ENCODE assay signal across 11 mouse cellular contexts in the genomic region with DNA sequence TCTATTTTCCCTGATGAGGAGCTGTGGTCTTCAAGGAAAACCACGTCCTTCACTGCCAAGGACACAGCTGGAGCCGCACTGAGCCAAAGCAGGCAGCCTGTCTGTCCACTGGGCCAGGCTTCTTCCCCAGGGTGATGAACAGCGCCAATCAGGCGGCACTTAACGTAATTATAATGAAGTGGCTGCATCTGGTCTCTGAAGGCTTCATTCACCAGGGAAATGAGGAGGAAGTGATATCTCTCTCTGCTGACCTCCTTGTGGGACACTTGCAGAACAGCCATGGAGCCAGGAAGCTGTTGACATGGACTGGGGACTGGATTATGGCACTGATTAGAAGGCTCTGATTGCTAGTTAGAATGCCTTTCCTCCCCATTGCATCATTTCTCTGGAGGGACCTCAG.
A peak's percentile ranks its signal among the peaks of the same experiment; 100 is the strongest.
DNase-seq lines count a peak whose midpoint lies in the region; ATAC-seq and TF ChIP-seq lines count a peak whose summit lies in the region.
"Had no signal": no experiment of that assay in that cellular context is flagged by ENCODE, and none has a peak within 500 bp of the region (broad histone marks: within the 10 kb centered on the region; RNA-seq: fewer than 3 reads in every experiment).

No protein-coding gene starts in this region.

- intact Hi-C loops in heart, postnatal 36 days (cut with DNase I): no loop called here

- H3K27me3 ChIP-seq in forebrain, postnatal 0 days (ENCODE audit: insufficient read depth, low read length): no peaks in the 10 kb centered on the region
- no peaks in the 10 kb centered on the region for H3K27me3 ChIP-seq in forebrain, embryonic 11.5 days (ENCODE audit: control insufficient read depth, insufficient read depth, low read length)
- no peaks in the 10 kb centered on the region for H3K27me3 ChIP-seq in embryonic facial prominence, embryonic 11.5 days (ENCODE audit: control insufficient read depth, insufficient read depth, low read length)
- no peaks in the 10 kb centered on the region for H3K27me3 ChIP-seq in kidney, embryonic 15.5 days
- H3K27me3 ChIP-seq: midbrain, embryonic 12.5 days had no signal

- 63% methylated on average over 5 of the region's 5 CpGs for WGBS in forebrain, postnatal 0 days
- 62% methylated on average over 5 of the region's 5 CpGs for WGBS in forebrain, embryonic 11.5 days
- 66% methylated on average over 5 of the region's 5 CpGs for whole genome bisulfite sequencing in embryonic facial prominence, embryonic 11.5 days
- 70% methylated on average over 5 of the region's 5 CpGs for WGBS in kidney, embryonic 15.5 days

- DNase-seq in forebrain, postnatal 0 days: no peak
- DNase-seq in forebrain, embryonic 11.5 days (ENCODE audit: low spot score): no peak
- peak; percentile 90 for DNase-seq in MN1 (ENCODE audit: low spot score)
- DNase-seq in embryonic facial prominence, embryonic 11.5 days (ENCODE audit: low spot score): no peak
- DNase-seq in heart, postnatal 36 days: peak; percentile 28 to 32
- no peak for DNase-seq in c-Kit-positive CD71-positive TER-119-positive erythroid progenitor cells, embryonic 14.5 days (ENCODE audit: low spot score)
- DNase-seq: right cerebral cortex, postnatal 25 days; thymus, postnatal 25 days had no signal

- no peak overlapping the region for H3K27ac ChIP-seq in forebrain, postnatal 0 days (ENCODE audit: low read depth, low read length)
- H3K27ac ChIP-seq in forebrain, embryonic 11.5 days (ENCODE audit: low read depth, low read length): no peak overlapping the region
- H3K27ac ChIP-seq in embryonic facial prominence, embryonic 11.5 days (replicated peaks; ENCODE audit: low read depth, low read length): no peak overlapping the region
- no peak overlapping the region for H3K27ac ChIP-seq in kidney, embryonic 15.5 days
- H3K27ac ChIP-seq: midbrain, embryonic 12.5 days had no signal

- no peaks in the 10 kb centered on the region for H3K4me1 ChIP-seq in forebrain, postnatal 0 days (ENCODE audit: insufficient read depth)
- no peaks in the 10 kb centered on the region for H3K4me1 ChIP-seq in forebrain, embryonic 11.5 days (replicated peaks; ENCODE audit: control insufficient read depth, insufficient read depth, low read length)
- H3K4me1 ChIP-seq in embryonic facial prominence, embryonic 11.5 days (ENCODE audit: control insufficient read depth, insufficient read depth, low read length): no peaks in the 10 kb centered on the region; the same call in 1 of the 2 replicates
- H3K4me1 ChIP-seq in kidney, embryonic 15.5 days: no peaks in the 10 kb centered on the region
- H3K4me1 ChIP-seq: midbrain, embryonic 12.5 days had no signal

- H3K4me2 ChIP-seq in forebrain, postnatal 0 days (ENCODE audit: low read depth): no peak overlapping the region
- H3K4me2 ChIP-seq in forebrain, embryonic 11.5 days (ENCODE audit: low read depth, low read length, severe bottlenecking): no peak overlapping the region
- H3K4me2 ChIP-seq in embryonic facial prominence, embryonic 11.5 days (ENCODE audit: low read depth, low read length): no peak overlapping the region
- no peak overlapping the region for H3K4me2 ChIP-seq in kidney, embryonic 15.5 days
- H3K4me2 ChIP-seq: midbrain, embryonic 12.5 days had no signal

- ATAC-seq in forebrain, postnatal 0 days: peak; percentile 39
- ATAC-seq in forebrain, embryonic 11.5 days (replicated peaks; ENCODE audit: low FRiP score): no peak
- ATAC-seq in embryonic facial prominence, embryonic 11.5 days (replicated peaks; ENCODE audit: insufficient number of reproducible peaks, low FRiP score, low TSS enrichment, low read depth): peak; percentile 42; the same call in 1 of the 2 replicates
- ATAC-seq in kidney, embryonic 15.5 days (replicated peaks; ENCODE audit: low FRiP score): no peak
- no peak for ATAC-seq in activated CD4-positive, CD25-positive, alpha-beta regulatory T cell, adult 4 months

- TF ChIP-seq CTCF in forebrain, postnatal 0 days (IDR thresholded peaks at IDR 0.05; ENCODE audit: low read depth): no peak

- no peaks in the 10 kb centered on the region for H3K36me3 ChIP-seq in forebrain, postnatal 0 days (ENCODE audit: insufficient read depth)
- no peaks in the 10 kb centered on the region for H3K36me3 ChIP-seq in forebrain, embryonic 11.5 days (ENCODE audit: control insufficient read depth, insufficient read depth, low read length)
- H3K36me3 ChIP-seq in embryonic facial prominence, embryonic 11.5 days (replicated peaks; ENCODE audit: control insufficient read depth, insufficient read depth, low read depth, low read length): no peaks in the 10 kb centered on the region
- H3K36me3 ChIP-seq in kidney, embryonic 15.5 days: no peaks in the 10 kb centered on the region
- H3K36me3 ChIP-seq: midbrain, embryonic 12.5 days had no signal

- H3K9me3 ChIP-seq in forebrain, postnatal 0 days (ENCODE audit: low read length): no peaks in the 10 kb centered on the region
- H3K9me3 ChIP-seq in forebrain, embryonic 11.5 days (ENCODE audit: control insufficient read depth, low read length): no peaks in the 10 kb centered on the region
- no peaks in the 10 kb centered on the region for H3K9me3 ChIP-seq in embryonic facial prominence, embryonic 11.5 days (replicated peaks; ENCODE audit: control insufficient read depth, low read length)
- H3K9me3 ChIP-seq in kidney, embryonic 15.5 days (replicated peaks): no peaks in the 10 kb centered on the region
- H3K9me3 ChIP-seq: midbrain, embryonic 12.5 days had no signal

- H3K9ac ChIP-seq in forebrain, postnatal 0 days: no peak overlapping the region
- no peak overlapping the region for H3K9ac ChIP-seq in forebrain, embryonic 11.5 days (ENCODE audit: low read length)
- H3K9ac ChIP-seq in embryonic facial prominence, embryonic 11.5 days (replicated peaks; ENCODE audit: low read length): no peak overlapping the region
- H3K9ac ChIP-seq in kidney, embryonic 15.5 days: no peak overlapping the region
- H3K9ac ChIP-seq: midbrain, embryonic 12.5 days had no signal

- no peak overlapping the region for H3K4me3 ChIP-seq in forebrain, postnatal 0 days (ENCODE audit: low read depth, low read length)
- no peak overlapping the region for H3K4me3 ChIP-seq in forebrain, embryonic 11.5 days (ENCODE audit: low read depth, low read length)
- H3K4me3 ChIP-seq in embryonic facial prominence, embryonic 11.5 days (ENCODE audit: low read depth, low read length): no peak overlapping the region
- H3K4me3 ChIP-seq in kidney, embryonic 15.5 days (replicated peaks): no peak overlapping the region
- H3K4me3 ChIP-seq: midbrain, embryonic 12.5 days had no signal

Comparison
In these comparisons a context has a peak if more than half of its experiments do, and no peak if none do; other contexts are left out.
1. ATAC-seq: peak in forebrain, postnatal 0 days (single experiment) and embryonic facial prominence, embryonic 11.5 days (single experiment); none in forebrain, embryonic 11.5 days (single experiment), kidney, embryonic 15.5 days (single experiment) and activated CD4-positive, CD25-positive, alpha-beta regulatory T cell, adult 4 months (single experiment).
2. DNase-seq: peak in MN1 (single experiment) and heart, postnatal 36 days (2 of 2); none in forebrain, postnatal 0 days (single experiment), forebrain, embryonic 11.5 days (single experiment), embryonic facial prominence, embryonic 11.5 days (single experiment) and c-Kit-positive CD71-positive TER-119-positive erythroid progenitor cells, embryonic 14.5 days (single experiment).